Mouse (Mus musculus): Measurements from ENCODE around the gene Abca2. TPM values are rescaled to one million over a fixed set of nuclear protein-coding genes. Genes with fewer than 3 reads are reported as not detected.
"Not testable (repeated sequence)": the region's sequence is repeated elsewhere in the genome, so short reads cannot be mapped to it uniquely, and the experiment has no call there.

The Abca2 gene
- total and polyA plus RNA-seq, 2 experiments from 2014 or later = 2.4 to 32.0 TPM

- no peak for TF ChIP-seq CTCF (IDR thresholded peaks at IDR 0.05; ENCODE audit: low read depth)
- no peak for TF ChIP-seq EP300 (IDR thresholded peaks at IDR 0.05; ENCODE audit: low read depth)
- peaks cover 9% of the 10 kb centered on the region for H3K27me3 ChIP-seq (ENCODE audit: control insufficient read depth, insufficient read depth, low read length)
Measured at GRCm38 (mm10) chr2:25408908-25409307, 19.6 kb upstream of the Abca2 start.

GRCm38 (mm10) chr2:25413436-25413835 lies 15.1 kb upstream of the Abca2 start:
- not testable (repeated sequence) for H3K4me2 ChIP-seq (ENCODE audit: low read depth, low read length); H3K27me3 ChIP-seq (ENCODE audit: control insufficient read depth, insufficient read depth, low read length); ATAC-seq (ENCODE audit: insufficient read depth, low read depth); H3K27ac ChIP-seq (ENCODE audit: low read depth); H3K9ac ChIP-seq (replicated peaks; ENCODE audit: low read depth, low read length); H3K4me1 ChIP-seq (ENCODE audit: control insufficient read depth, insufficient read depth); H3K4me3 ChIP-seq (ENCODE audit: low read depth, low read length); DNase-seq (ENCODE audit: low spot score); H3K9me3 ChIP-seq (replicated peaks; ENCODE audit: control insufficient read depth, low read length); H3K36me3 ChIP-seq (replicated peaks; ENCODE audit: control insufficient read depth, insufficient read depth, low read length)

More at GRCm38 (mm10) chr2:25408908-25409307, 19.6 kb upstream of the Abca2 start:
- Histone ChIP-seq H3K4me3 (ENCODE audit: low read depth, low read length) (no peak overlapping the region), H3K9ac (replicated peaks; ENCODE audit: low read depth, low read length) (no peak overlapping the region), H3K36me3 (replicated peaks; ENCODE audit: control insufficient read depth, insufficient read depth, low read length) (0 out of 2 replicates have a peak, but pooled peaks cover 7% of the 10 kb centered on the region), H3K4me2 (ENCODE audit: low read depth, low read length) (no peak overlapping the region), H3K4me1 (ENCODE audit: control insufficient read depth, insufficient read depth) (no peaks in the 10 kb centered on the region), H3K9me3 (replicated peaks; ENCODE audit: control insufficient read depth, low read length) (no peaks in the 10 kb centered on the region), H3K27ac (ENCODE audit: low read depth) (no peak overlapping the region)
- 73% methylated on average over 10 of the region's 10 CpGs for WGBS
- DNase-seq (ENCODE audit: low spot score) (no peak), ATAC-seq (ENCODE audit: insufficient read depth, low read depth) (no peak)

- TF ChIP-seq EP300 (IDR thresholded peaks at IDR 0.05; ENCODE audit: low read depth) (no peak), CTCF (IDR thresholded peaks at IDR 0.05; ENCODE audit: low read depth) (no peak)
- H3K9ac ChIP-seq (replicated peaks; ENCODE audit: low read depth, low read length) = no peak overlapping the region
- ATAC-seq (ENCODE audit: insufficient read depth, low read depth) = no peak
- 0 out of 2 replicates have a peak, but pooled peaks cover under 1% of the 10 kb centered on the region for H3K27me3 ChIP-seq (ENCODE audit: control insufficient read depth, insufficient read depth, low read length)
- DNase-seq (ENCODE audit: low spot score) = no peak
- H3K27ac ChIP-seq (ENCODE audit: low read depth) = no peak overlapping the region
- H3K9me3 ChIP-seq (replicated peaks; ENCODE audit: control insufficient read depth, low read length) = no peaks in the 10 kb centered on the region
- no peak overlapping the region for H3K4me2 ChIP-seq (ENCODE audit: low read depth, low read length)
- H3K4me1 ChIP-seq (ENCODE audit: control insufficient read depth, insufficient read depth) = no peaks in the 10 kb centered on the region
- H3K36me3 ChIP-seq (replicated peaks; ENCODE audit: control insufficient read depth, insufficient read depth, low read length) = no peaks in the 10 kb centered on the region
- WGBS = 38% methylated on average over 3 of the region's 3 CpGs
- no peak overlapping the region for H3K4me3 ChIP-seq (ENCODE audit: low read depth, low read length)
Measured at GRCm38 (mm10) chr2:25417426-25417825, 11.1 kb upstream of the Abca2 start.

- no peak overlapping the region for H3K4me2 ChIP-seq (ENCODE audit: low read depth, low read length)
- 21% methylated on average over 3 of the region's 3 CpGs for WGBS
- DNase-seq (ENCODE audit: low spot score) (peak; percentile 39), ATAC-seq (ENCODE audit: insufficient read depth, low read depth) (no peak)
- no peaks in the 10 kb centered on the region for H3K9me3 ChIP-seq (replicated peaks; ENCODE audit: control insufficient read depth, low read length)
- H3K27ac ChIP-seq (ENCODE audit: low read depth) = no peak overlapping the region
- no peak overlapping the region for H3K9ac ChIP-seq (replicated peaks; ENCODE audit: low read depth, low read length)
- no peak overlapping the region for H3K4me3 ChIP-seq (ENCODE audit: low read depth, low read length)
- TF ChIP-seq EP300 (IDR thresholded peaks at IDR 0.05; ENCODE audit: low read depth) (no peak), CTCF (IDR thresholded peaks at IDR 0.05; ENCODE audit: low read depth) (peak; percentile 65)
- no peaks in the 10 kb centered on the region for H3K36me3 ChIP-seq (replicated peaks; ENCODE audit: control insufficient read depth, insufficient read depth, low read length)
- peaks cover 36% of the 10 kb centered on the region for H3K27me3 ChIP-seq (ENCODE audit: control insufficient read depth, insufficient read depth, low read length)
- no peaks in the 10 kb centered on the region for H3K4me1 ChIP-seq (ENCODE audit: control insufficient read depth, insufficient read depth)
Measured at GRCm38 (mm10) chr2:25421896-25422295, 6.6 kb upstream of the Abca2 start.

GRCm38 (mm10) chr2:25422587-25423410 lies 5.7 kb upstream of the Abca2 start, which contains the start of gene Fut7:
TSS of gene Fut7 (plus strand) at chr2:25423267.
- no peak within 1 kb of the TSS for H3K27ac ChIP-seq (ENCODE audit: low read depth)
- H3K4me1 ChIP-seq (ENCODE audit: control insufficient read depth, insufficient read depth) = no peaks in the 10 kb centered on the region
- no peak within 1 kb of the TSS for H3K4me2 ChIP-seq (ENCODE audit: low read depth, low read length)
- WGBS = 45% methylated on average over 17 of the region's 17 CpGs
- no peak within 1 kb of the TSS for H3K9ac ChIP-seq (replicated peaks; ENCODE audit: low read depth, low read length)
- H3K36me3 ChIP-seq (replicated peaks; ENCODE audit: control insufficient read depth, insufficient read depth, low read length) = no peaks in the 10 kb centered on the region
- TF ChIP-seq CTCF (IDR thresholded peaks at IDR 0.05; ENCODE audit: low read depth) = no peak
- TF ChIP-seq EP300 (IDR thresholded peaks at IDR 0.05; ENCODE audit: low read depth) = no peak
- H3K9me3 ChIP-seq (replicated peaks; ENCODE audit: control insufficient read depth, low read length) = no peaks in the 10 kb centered on the region
- H3K27me3 ChIP-seq (ENCODE audit: control insufficient read depth, insufficient read depth, low read length) = peaks cover 36% of the 10 kb centered on the region
- ATAC-seq (ENCODE audit: insufficient read depth, low read depth) (no peak), DNase-seq (ENCODE audit: low spot score) (no peak)
- H3K4me3 ChIP-seq (ENCODE audit: low read depth, low read length) = no peak within 1 kb of the TSS

- no peaks in the 10 kb centered on the region for H3K36me3 ChIP-seq (replicated peaks; ENCODE audit: control insufficient read depth, insufficient read depth, low read length)
- no peaks in the 10 kb centered on the region for H3K4me1 ChIP-seq (ENCODE audit: control insufficient read depth, insufficient read depth)
- no peaks in the 10 kb centered on the region for H3K9me3 ChIP-seq (replicated peaks; ENCODE audit: control insufficient read depth, low read length)
- DNase-seq (ENCODE audit: low spot score) = no peak
- no peak for TF ChIP-seq EP300 (IDR thresholded peaks at IDR 0.05; ENCODE audit: low read depth)
- no peak for TF ChIP-seq CTCF (IDR thresholded peaks at IDR 0.05; ENCODE audit: low read depth)
- H3K4me2 ChIP-seq (ENCODE audit: low read depth, low read length) = no peak overlapping the region
- 44% methylated on average over 1 of the region's 1 CpGs for WGBS
- H3K9ac ChIP-seq (replicated peaks; ENCODE audit: low read depth, low read length) = no peak overlapping the region
- peaks cover 36% of the 10 kb centered on the region for H3K27me3 ChIP-seq (ENCODE audit: control insufficient read depth, insufficient read depth, low read length)
- H3K4me3 ChIP-seq (ENCODE audit: low read depth, low read length) = no peak overlapping the region
- no peak overlapping the region for H3K27ac ChIP-seq (ENCODE audit: low read depth)
- ATAC-seq (ENCODE audit: insufficient read depth, low read depth) = no peak
Measured at GRCm38 (mm10) chr2:25423626-25424025, 4.9 kb upstream of the Abca2 start.
